Mouse (Mus musculus): ENCODE data around the gene Comt.

The Comt gene

GRCm38 (mm10) chr16:18426802-18427280 is at the start of gene Comt:
TSS of gene Comt (minus strand) at chr16:18426852.
- peak in 1 of 2 experiments; percentile 61 for DNase-seq (ENCODE audit: low spot score in 2 of 2)

GRCm38 (mm10) chr16:18474021-18474420 is 47.4 kb upstream of the Comt start:
- no peak for DNase-seq (ENCODE audit: low spot score in 2 of 2)

- no peak for DNase-seq (ENCODE audit: low spot score in 2 of 2)
These were observed 46.3 kb upstream of the Comt start for GRCm38 (mm10) chr16:18472976-18473375.

GRCm38 (mm10) chr16:18472416-18472815 is 45.8 kb upstream of the Comt start:
- no peak for DNase-seq (ENCODE audit: low spot score in 2 of 2)

GRCm38 (mm10) chr16:18471976-18472375 is 45.3 kb upstream of the Comt start:
- DNase-seq (ENCODE audit: low spot score in 2 of 2), result no peak

GRCm38 (mm10) chr16:18471381-18471955 is 44.8 kb upstream of the Comt start:
- no peak for DNase-seq (ENCODE audit: low spot score in 2 of 2)

GRCm38 (mm10) chr16:18470829-18471228 is 44.2 kb upstream of the Comt start:
- DNase-seq (ENCODE audit: low spot score in 2 of 2), result no peak

- DNase-seq (ENCODE audit: low spot score in 2 of 2), result no peak
These were observed 37.6 kb upstream of the Comt start for GRCm38 (mm10) chr16:18464271-18464670.

- DNase-seq (ENCODE audit: low spot score in 2 of 2), result no peak
These were observed 35.9 kb upstream of the Comt start for GRCm38 (mm10) chr16:18462598-18462997.

- no peak for DNase-seq (ENCODE audit: low spot score in 2 of 2)
These were observed 35.4 kb upstream of the Comt start for GRCm38 (mm10) chr16:18462031-18462430.

GRCm38 (mm10) chr16:18460826-18461225 is 34.2 kb upstream of the Comt start:
- DNase-seq (ENCODE audit: low spot score in 2 of 2), result no peak

GRCm38 (mm10) chr16:18459955-18460370 is 33.3 kb upstream of the Comt start:
- DNase-seq (ENCODE audit: low spot score in 2 of 2), result peak in 1 of 2 experiments; percentile 51

GRCm38 (mm10) chr16:18459335-18459954 is 32.8 kb upstream of the Comt start:
- no peak for DNase-seq (ENCODE audit: low spot score in 2 of 2)

GRCm38 (mm10) chr16:18458661-18459060 is 32.0 kb upstream of the Comt start:
- DNase-seq (ENCODE audit: low spot score in 2 of 2), result no peak

GRCm38 (mm10) chr16:18455407-18455806 is 28.8 kb upstream of the Comt start:
- no peak for DNase-seq (ENCODE audit: low spot score in 2 of 2)

GRCm38 (mm10) chr16:18453846-18454245 is 27.2 kb upstream of the Comt start:
- no peak for DNase-seq (ENCODE audit: low spot score in 2 of 2)

- DNase-seq (ENCODE audit: low spot score in 2 of 2), result no peak
These were observed 25.8 kb upstream of the Comt start for GRCm38 (mm10) chr16:18452361-18452862.

- DNase-seq (ENCODE audit: low spot score in 2 of 2), result no peak
These were observed 25.0 kb upstream of the Comt start for GRCm38 (mm10) chr16:18451486-18452181.

- no peak for DNase-seq (ENCODE audit: low spot score in 2 of 2)
These were observed 22.4 kb upstream of the Comt start for GRCm38 (mm10) chr16:18449005-18449404.

- DNase-seq (ENCODE audit: low spot score in 2 of 2), result no peak
These were observed 21.5 kb upstream of the Comt start for GRCm38 (mm10) chr16:18448104-18448503.

- DNase-seq (ENCODE audit: low spot score in 2 of 2), result no peak
These were observed 20.6 kb upstream of the Comt start for GRCm38 (mm10) chr16:18447243-18447642.

- peak; percentile 90 to 98 for DNase-seq (ENCODE audit: low spot score in 2 of 2)
These were observed 16.8 kb upstream of the Comt start for GRCm38 (mm10) chr16:18443385-18443841.

- no peak for DNase-seq (ENCODE audit: low spot score in 2 of 2)
These were observed 9.5 kb upstream of the Comt start for GRCm38 (mm10) chr16:18436128-18436527.
